8 mouse cellular contexts compared by ENCODE assay signal in genomic region chr10:86022474-86022816, GRCm38 (mm10). TPM values are rescaled to one million over a fixed set of nuclear protein-coding genes. Genes with fewer than 3 reads are reported as not detected.
A peak's percentile ranks its signal among the peaks of the same experiment; 100 is the strongest.
DNase-seq lines count a peak whose midpoint lies in the region; ATAC-seq and TF ChIP-seq lines count a peak whose summit lies in the region.

No protein-coding gene starts in this region.

- no peak for TF ChIP-seq RAD21 in MEL (IDR thresholded peaks at IDR 0.05; ENCODE audit: low read depth, low read length)

- TF ChIP-seq EP300 in MEL (IDR thresholded peaks at IDR 0.05; ENCODE audit: low read depth in 1 of 2, low read length in 2 of 2): peak in 1 of 2 experiments; percentile 49; a peak in 1 of 4 replicates

- no peak; the same call in 1 of the 2 replicates for ATAC-seq in heart, embryonic 11.5 days (replicated peaks; ENCODE audit: insufficient number of reproducible peaks, low FRiP score, low TSS enrichment)
- ATAC-seq in hindbrain, embryonic 11.5 days (ENCODE audit: low FRiP score): peak; percentile 14; the same call in 1 of the 2 replicates
- ATAC-seq in megakaryocyte-erythroid progenitor cell, adult 5-6 weeks (replicated peaks; ENCODE audit: low FRiP score, low TSS enrichment, poor library complexity, severe bottlenecking): peak; percentile 13; the same call in 1 of the 2 replicates

- no peak for DNase-seq in heart, adult 9 months (ENCODE audit: low spot score in 2 of 2)
- DNase-seq in MEL (ENCODE audit: low read depth, low spot score): no peak
- DNase-seq in hindbrain, embryonic 11.5 days (ENCODE audit: low spot score): no peak
- no peak for DNase-seq in adrenal gland, postnatal 25 days
- DNase-seq in layer of hippocampus, adult 9-10 months (ENCODE audit: low spot score): no peak
- no peak for DNase-seq in cerebellum, adult 11-12 months

- H3K4me1 ChIP-seq in heart, embryonic 11.5 days (ENCODE audit: control insufficient read depth, insufficient read depth, low read length): no peaks in the 10 kb centered on the region; the same call in 1 of the 2 replicates
- H3K4me1 ChIP-seq in MEL (ENCODE audit: control insufficient read depth in 1 of 2, insufficient read depth in 2 of 2, low read length in 2 of 2): peaks cover 9 to 19% of the 10 kb centered on the region in 2 experiments
- peaks cover 2% of the 10 kb centered on the region; the same call in 1 of the 2 replicates for H3K4me1 ChIP-seq in hindbrain, embryonic 11.5 days (replicated peaks; ENCODE audit: control insufficient read depth, insufficient read depth, low read length)

- H3K9ac ChIP-seq in heart, embryonic 11.5 days (ENCODE audit: low read depth, low read length): peak overlapping the region; percentile 94
- peak overlapping the region; percentile 100 for H3K9ac ChIP-seq in MEL (ENCODE audit: control insufficient read depth, low read depth, low read length, poor library complexity, severe bottlenecking)
- peak overlapping the region; percentile 89 for H3K9ac ChIP-seq in hindbrain, embryonic 11.5 days (ENCODE audit: low read depth, low read length)

- H3K4me2 ChIP-seq in heart, embryonic 11.5 days: peak overlapping the region; percentile 72
- H3K4me2 ChIP-seq in hindbrain, embryonic 11.5 days (replicated peaks; ENCODE audit: low read depth, low read length): peak overlapping the region; percentile 71

- H3K9me3 ChIP-seq in heart, embryonic 11.5 days (replicated peaks; ENCODE audit: control insufficient read depth, low read length): no peaks in the 10 kb centered on the region
- H3K9me3 ChIP-seq in MEL (replicated peaks; ENCODE audit: insufficient read depth, low read length): no peaks in the 10 kb centered on the region
- H3K9me3 ChIP-seq in hindbrain, embryonic 11.5 days (ENCODE audit: control insufficient read depth, low read length): no peaks in the 10 kb centered on the region

- 0 out of 2 replicates have a peak, but pooled peaks cover 5% of the 10 kb centered on the region for H3K27me3 ChIP-seq in heart, embryonic 11.5 days (ENCODE audit: control insufficient read depth, insufficient read depth, low read length)
- H3K27me3 ChIP-seq in MEL (ENCODE audit: control insufficient read depth in 1 of 2, insufficient read depth in 2 of 2, low read length in 2 of 2): no peaks in the 10 kb centered on the region
- no peaks in the 10 kb centered on the region for H3K27me3 ChIP-seq in hindbrain, embryonic 11.5 days (ENCODE audit: control insufficient read depth, insufficient read depth, low read length)

- 6% methylated on average over 6 of the region's 6 CpGs for WGBS in heart, embryonic 11.5 days (ENCODE audit: insufficient replicate concordance)
- 9% methylated on average over 6 of the region's 6 CpGs for WGBS in hindbrain, embryonic 11.5 days

- TF ChIP-seq POLR2A in MEL (IDR thresholded peaks at IDR 0.05; ENCODE audit: control insufficient read depth in 1 of 2, insufficient read depth in 1 of 2, low read depth in 1 of 2, low read length in 2 of 2, poor library complexity in 1 of 2): no peak

- H3K79me2 ChIP-seq in MEL (ENCODE audit: control insufficient read depth, insufficient read depth, low read length, poor library complexity): peaks cover 27% of the 10 kb centered on the region

- no peaks in the 10 kb centered on the region; the same call in 1 of the 2 replicates for H3K36me3 ChIP-seq in heart, embryonic 11.5 days (ENCODE audit: control insufficient read depth, insufficient read depth, low read length)
- peaks cover 5 to 30% of the 10 kb centered on the region in 2 experiments; a peak in 3 of 4 replicates for H3K36me3 ChIP-seq in MEL (ENCODE audit: control insufficient read depth in 1 of 2, insufficient read depth in 2 of 2, low read length in 2 of 2)
- no peaks in the 10 kb centered on the region for H3K36me3 ChIP-seq in hindbrain, embryonic 11.5 days (ENCODE audit: control insufficient read depth, insufficient read depth, low read length)

- TF ChIP-seq CTCF in MEL (IDR thresholded peaks at IDR 0.05 in 2 of 3, conservative IDR thresholded peaks at IDR 0.05 in 1 of 3; ENCODE audit: control insufficient read depth in 1 of 3, insufficient read depth in 1 of 3, low read depth in 2 of 3, low read length in 3 of 3, poor library complexity in 1 of 3, severe bottlenecking in 1 of 3): no peak

- H3K4me3 ChIP-seq in heart, embryonic 11.5 days (ENCODE audit: low read depth, low read length): peak overlapping the region; percentile 87
- H3K4me3 ChIP-seq in MEL (ENCODE audit: control insufficient read depth in 1 of 2, insufficient read depth in 1 of 2, low read depth in 2 of 2, low read length in 2 of 2): peak overlapping the region; percentile 76 to 100
- H3K4me3 ChIP-seq in hindbrain, embryonic 11.5 days (ENCODE audit: low read depth, low read length): peak overlapping the region; percentile 86

- peak overlapping the region; percentile 91 for H3K27ac ChIP-seq in heart, embryonic 11.5 days (ENCODE audit: low read depth, low read length)
- peak overlapping the region; percentile 92 for H3K27ac ChIP-seq in MEL (ENCODE audit: control insufficient read depth, low read depth, low read length)
- H3K27ac ChIP-seq in hindbrain, embryonic 11.5 days (ENCODE audit: low read depth, low read length): no peak overlapping the region

TF ChIP-seq in MEL, 35 proteins besides CTCF, POLR2A, EP300 and RAD21 (continues in another document):
- TF ChIP-seq MAFK (IDR thresholded peaks at IDR 0.05; ENCODE audit: borderline replicate concordance, low read depth, low read length) (0 out of 2 replicates have a peak, but pooled peaks have one; percentile 36), ZKSCAN1 (IDR thresholded peaks at IDR 0.05; ENCODE audit: low read depth, low read length) (no peak), MXI1 (IDR thresholded peaks at IDR 0.05; ENCODE audit: low read depth, low read length) (peak; percentile 6; the same call in 1 of the 2 replicates), NELFE (IDR thresholded peaks at IDR 0.05; ENCODE audit: low read depth, low read length) (no peak), TCF12 (IDR thresholded peaks at IDR 0.05; ENCODE audit: low read depth, low read length) (0 out of 2 replicates have a peak, but pooled peaks have one; percentile 22), UBTF (IDR thresholded peaks at IDR 0.05; ENCODE audit: borderline replicate concordance, insufficient read depth, low read depth, low read length) (no peak), ZMIZ1 (IDR thresholded peaks at IDR 0.05; ENCODE audit: low read depth, low read length) (no peak), USF1 (IDR thresholded peaks at IDR 0.05; ENCODE audit: low read depth, low read length) (no peak; the same call in 1 of the 2 replicates), NRF1 (IDR thresholded peaks at IDR 0.05; ENCODE audit: insufficient read depth, low read depth, low read length, poor library complexity, severe bottlenecking) (no peak), POLR2AphosphoS5 (IDR thresholded peaks at IDR 0.05; ENCODE audit: borderline replicate concordance, low read depth, low read length) (no peak), SMC3 (IDR thresholded peaks at IDR 0.05; ENCODE audit: low read depth, low read length) (no peak), GABPA (IDR thresholded peaks at IDR 0.05; ENCODE audit: low read depth, low read length) (no peak), CHD1 (IDR thresholded peaks at IDR 0.05; ENCODE audit: low read depth, low read length) (no peak), GATA1 (IDR thresholded peaks at IDR 0.05; ENCODE audit: low read depth, low read length) (no peak), SIN3A (IDR thresholded peaks at IDR 0.05; ENCODE audit: low read length) (no peak; the same call in none of the 2 replicates), MAX (IDR thresholded peaks at IDR 0.05; ENCODE audit: low read length) (no peak; the same call in 1 of the 2 replicates), ZNF384 (IDR thresholded peaks at IDR 0.05; ENCODE audit: low read depth, low read length) (peak; percentile 55), JUND (IDR thresholded peaks at IDR 0.05; ENCODE audit: low read depth, low read length) (no peak), CHD2 (IDR thresholded peaks at IDR 0.05; ENCODE audit: low read length) (no peak), TAL1 (IDR thresholded peaks at IDR 0.05; ENCODE audit: low read length) (no peak), HCFC1 (IDR thresholded peaks at IDR 0.05; ENCODE audit: low read depth, low read length) (no peak; the same call in 1 of the 2 replicates), KAT2A (conservative IDR thresholded peaks at IDR 0.05; ENCODE audit: low read depth, low read length) (no peak), USF2 (IDR thresholded peaks at IDR 0.05; ENCODE audit: borderline replicate concordance in 1 of 2, insufficient read depth in 1 of 2, low read depth in 1 of 2, low read length in 2 of 2) (no peak), MYC (IDR thresholded peaks at IDR 0.05; ENCODE audit: low read depth, low read length) (0 out of 2 replicates have a peak, but pooled peaks have one; percentile 15), ELF1 (IDR thresholded peaks at IDR 0.05; ENCODE audit: low read depth, low read length) (no peak), MEF2A (IDR thresholded peaks at IDR 0.05; ENCODE audit: extremely low read depth, insufficient replicate concordance, low read depth, low read length, poor library complexity, severe bottlenecking) (no peak)

RNA-seq across cellular contexts. Expression of gene Fbxo7, which starts 0.7 kb away (rescaled TPM):
- polyA plus RNA-seq in heart, embryonic 11.5 days (2014; fragmentation: Nextera tagmentation; extraction: Ambion mirVana): 25.2 and 25.5 TPM in 2 replicates
- 23.2 and 24.5 TPM in 2 replicates for total RNA-seq in MEL (2012; rRNA removed)
- polyA plus RNA-seq in MEL (2012; ENCODE audit: insufficient read depth in 1 of 2, insufficient read length in 2 of 2, low read depth in 1 of 2, low replicate concordance in 2 of 2, missing spikeins in 1 of 2): 100 to 1,000 TPM in 1 of 2 experiments, 10 to 100 TPM in 1; 34.8 to 131 TPM
- 16.2 and 18.1 TPM in 2 replicates for polyA plus RNA-seq in hindbrain, embryonic 11.5 days (2014; fragmentation: Nextera tagmentation; extraction: Ambion mirVana)
- 68.0 and 85.1 TPM in 2 replicates for total RNA-seq in megakaryocyte-erythroid progenitor cell, adult 5-6 weeks (2014; fragmentation: Nextera tagmentation)
- 30.3 and 37.0 TPM in 2 replicates for total RNA-seq in megakaryocyte-erythroid progenitor cell, adult 5-6 weeks (2017)
- total RNA-seq in adrenal gland, postnatal 25 days (2021): 25.2 and 32.5 TPM in 2 replicates

RNA-seq across cellular contexts. Expression of gene Bpifc, which starts 10.8 kb away (rescaled TPM):
- not detected in 2 replicates for polyA plus RNA-seq in heart, embryonic 11.5 days (2014; fragmentation: Nextera tagmentation; extraction: Ambion mirVana)
- total RNA-seq in MEL (2012; rRNA removed): not detected in 2 replicates
- polyA plus RNA-seq in MEL (2012; ENCODE audit: insufficient read depth in 1 of 2, insufficient read length in 2 of 2, low read depth in 1 of 2, low replicate concordance in 2 of 2, missing spikeins in 1 of 2): under 1 TPM in 1 of 2 experiments, not detected in 1; 0.03 TPM
- 0.15 TPM in 1 of 2 replicates, not detected in the other for polyA plus RNA-seq in hindbrain, embryonic 11.5 days (2014; fragmentation: Nextera tagmentation; extraction: Ambion mirVana)
- 1.0 TPM in 1 of 2 replicates, not detected in the other for total RNA-seq in megakaryocyte-erythroid progenitor cell, adult 5-6 weeks (2014; fragmentation: Nextera tagmentation)
- total RNA-seq in megakaryocyte-erythroid progenitor cell, adult 5-6 weeks (2017): 0.11 TPM in 1 of 2 replicates, not detected in the other
- total RNA-seq in adrenal gland, postnatal 25 days (2021): 1.4 and 2.2 TPM in 2 replicates
